Mouse (Mus musculus) E14TG2a.4 (cell line): ENCODE results near the gene St6galnac3.

Experiments used
- CTCF ChIP-seq: conservative IDR thresholded peaks from 2 replicates; pipeline ENCODE4 v1.5.1; 2014; ENCODE audit warnings: low read length
- NANOG ChIP-seq: IDR thresholded peaks from 2 replicates; pipeline ENCODE4 v1.6.1; 2014; ENCODE audit warnings: borderline replicate concordance, low read length, mixed read lengths
- POU5F1 ChIP-seq: IDR thresholded peaks from 2 replicates; pipeline ENCODE4 v1.6.1; 2014; ENCODE audit warnings: low read length, borderline replicate concordance

GRCm38 (mm10) chr3:153732035-153732434 is 7.1 kb upstream of the St6galnac3 start:
- TF ChIP-seq CTCF (no peak), POU5F1 (no peak), NANOG (no peak)
